ENCODE assay signal across 7 mouse cellular contexts in genomic region chr3:51408561-51409183, GRCm38 (mm10). TPM values are rescaled to one million over a fixed set of nuclear protein-coding genes. Genes with fewer than 3 reads are reported as not detected.
DNase-seq lines count a peak whose midpoint lies in the region; ATAC-seq lines count a peak whose summit lies in the region.

Gene Ndufc1 (minus strand): TSS chr3:51408988.

- H3K9me3 ChIP-seq in embryonic facial prominence, embryonic 10.5 days, result no peaks in the 10 kb centered on the region
- H3K9me3 ChIP-seq in limb, embryonic 10.5 days (replicated peaks), result no peaks in the 10 kb centered on the region
- no peaks in the 10 kb centered on the region for H3K9me3 ChIP-seq in midbrain, embryonic 13.5 days

- H3K36me3 ChIP-seq in embryonic facial prominence, embryonic 10.5 days (replicated peaks), result peaks cover 34% of the 10 kb centered on the region
- H3K36me3 ChIP-seq in limb, embryonic 10.5 days, result peaks cover 34% of the 10 kb centered on the region
- H3K36me3 ChIP-seq in midbrain, embryonic 13.5 days, result peaks cover 18% of the 10 kb centered on the region

- peak; percentile 98 for ATAC-seq in granulocyte monocyte progenitor cell, adult 5-6 weeks (replicated peaks; ENCODE audit: poor library complexity, severe bottlenecking)
- ATAC-seq in midbrain, embryonic 13.5 days, result peak; percentile 93

- no peaks in the 10 kb centered on the region for H3K27me3 ChIP-seq in embryonic facial prominence, embryonic 10.5 days (replicated peaks; ENCODE audit: low read depth, poor library complexity, severe bottlenecking)
- no peaks in the 10 kb centered on the region for H3K27me3 ChIP-seq in limb, embryonic 10.5 days (ENCODE audit: low read depth, poor library complexity, severe bottlenecking)
- H3K27me3 ChIP-seq in midbrain, embryonic 13.5 days, result no peaks in the 10 kb centered on the region

- peak within 1 kb of the TSS; percentile 82 for H3K4me2 ChIP-seq in midbrain, embryonic 13.5 days (replicated peaks)

- WGBS in embryonic facial prominence, embryonic 10.5 days, result under 1% methylated on average over 40 of the region's 40 CpGs
- WGBS in limb, embryonic 10.5 days, result under 1% methylated on average over 40 of the region's 40 CpGs
- WGBS in midbrain, embryonic 13.5 days, result under 1% methylated on average over 40 of the region's 40 CpGs

- DNase-seq in adrenal gland, postnatal 10 days, result peak; percentile 99
- DNase-seq in embryonic facial prominence, embryonic 10.5 days (ENCODE audit: low spot score), result peak; percentile 99
- DNase-seq in kidney, adult 11 months, result peak; percentile 91
- DNase-seq in limb, embryonic 10.5 days (ENCODE audit: low spot score), result peak; percentile 100
- DNase-seq in spleen, adult 12 weeks (ENCODE audit: low spot score), result peak; percentile 97

- peak within 1 kb of the TSS; percentile 88 for H3K9ac ChIP-seq in midbrain, embryonic 13.5 days (replicated peaks)

- peak within 1 kb of the TSS; percentile 87 for H3K4me3 ChIP-seq in embryonic facial prominence, embryonic 10.5 days
- H3K4me3 ChIP-seq in limb, embryonic 10.5 days, result peak within 1 kb of the TSS; percentile 72
- peak within 1 kb of the TSS; percentile 89 for H3K4me3 ChIP-seq in midbrain, embryonic 13.5 days (replicated peaks)

- peaks cover 8% of the 10 kb centered on the region for H3K4me1 ChIP-seq in embryonic facial prominence, embryonic 10.5 days
- peaks cover 8% of the 10 kb centered on the region for H3K4me1 ChIP-seq in limb, embryonic 10.5 days
- H3K4me1 ChIP-seq in midbrain, embryonic 13.5 days (replicated peaks), result peaks cover 14% of the 10 kb centered on the region

- H3K27ac ChIP-seq in embryonic facial prominence, embryonic 10.5 days (replicated peaks), result peak within 1 kb of the TSS; percentile 98
- peak within 1 kb of the TSS; percentile 92 for H3K27ac ChIP-seq in limb, embryonic 10.5 days
- peak within 1 kb of the TSS; percentile 98 for H3K27ac ChIP-seq in midbrain, embryonic 13.5 days

RNA-seq across cellular contexts. Expression of gene Ndufc1, which starts in this region (rescaled TPM):
- 1,000 to 10,000 TPM in 1 of 2 experiments, 100 to 1,000 TPM in 1; 989 to 1,053 TPM for total RNA-seq in adrenal gland, postnatal 10 days (2021)
- polyA plus RNA-seq in embryonic facial prominence, embryonic 10.5 days (2016; fragmentation: Nextera tagmentation; extraction: Ambion mirVana), result 646 and 663 TPM in 2 replicates
- total RNA-seq in granulocyte monocyte progenitor cell, adult 5-6 weeks (2014; fragmentation: Nextera tagmentation), result 243 and 263 TPM in 2 replicates
- 76.8 and 110 TPM in 2 replicates for total RNA-seq in granulocyte monocyte progenitor cell, adult 5-6 weeks (2017)
- polyA plus RNA-seq in limb, embryonic 10.5 days (2016; fragmentation: Nextera tagmentation; extraction: Ambion mirVana), result 565 and 602 TPM in 2 replicates
- polyA plus RNA-seq in midbrain, embryonic 13.5 days (2015; fragmentation: Nextera tagmentation; extraction: Ambion mirVana), result 772 and 835 TPM in 2 replicates

Comparison
In these comparisons a context has a peak if more than half of its experiments do, and no peak if none do; other contexts are left out.
1. Peak in every context shown above with its lines: DNase-seq, ATAC-seq, H3K4me3 ChIP-seq and H3K27ac ChIP-seq.